Mouse (Mus musculus) E14TG2a.4 (cell line): ENCODE results near the gene Mboat2.
A peak's percentile ranks its signal among the peaks of the same experiment; 100 is the strongest.

Source experiments
- H3K27me3 ChIP-seq: 2 replicates; pipeline ENCODE4 v1.6.1; 2014; ENCODE audit warnings: low read length, control low read depth; ENCODE audit not compliant: insufficient read depth
- H3K36me3 ChIP-seq: 2 replicates; pipeline ENCODE4 v1.6.1; 2014; ENCODE audit warnings: low read length, control low read depth; ENCODE audit not compliant: insufficient read depth
- H3K4me1 ChIP-seq: replicated peaks from 2 replicates; pipeline ENCODE4 v1.6.1; 2014; ENCODE audit warnings: low read depth, low read length, control low read depth
- H3K4me3 ChIP-seq: replicated peaks from 2 replicates; pipeline ENCODE4 v1.5.1; 2014; ENCODE audit warnings: mild to moderate bottlenecking, low read length
- H3K9me3 ChIP-seq: 2 replicates; pipeline ENCODE4 v1.6.1; 2014; ENCODE audit warnings: low read length, control low read depth
- CTCF ChIP-seq: conservative IDR thresholded peaks from 2 replicates; pipeline ENCODE4 v1.5.1; 2014; ENCODE audit warnings: low read length
- NANOG ChIP-seq: IDR thresholded peaks from 2 replicates; pipeline ENCODE4 v1.6.1; 2014; ENCODE audit warnings: borderline replicate concordance, low read length, mixed read lengths
- POU5F1 ChIP-seq: IDR thresholded peaks from 2 replicates; pipeline ENCODE4 v1.6.1; 2014; ENCODE audit warnings: low read length, borderline replicate concordance

Mboat2 gene

DNA sequence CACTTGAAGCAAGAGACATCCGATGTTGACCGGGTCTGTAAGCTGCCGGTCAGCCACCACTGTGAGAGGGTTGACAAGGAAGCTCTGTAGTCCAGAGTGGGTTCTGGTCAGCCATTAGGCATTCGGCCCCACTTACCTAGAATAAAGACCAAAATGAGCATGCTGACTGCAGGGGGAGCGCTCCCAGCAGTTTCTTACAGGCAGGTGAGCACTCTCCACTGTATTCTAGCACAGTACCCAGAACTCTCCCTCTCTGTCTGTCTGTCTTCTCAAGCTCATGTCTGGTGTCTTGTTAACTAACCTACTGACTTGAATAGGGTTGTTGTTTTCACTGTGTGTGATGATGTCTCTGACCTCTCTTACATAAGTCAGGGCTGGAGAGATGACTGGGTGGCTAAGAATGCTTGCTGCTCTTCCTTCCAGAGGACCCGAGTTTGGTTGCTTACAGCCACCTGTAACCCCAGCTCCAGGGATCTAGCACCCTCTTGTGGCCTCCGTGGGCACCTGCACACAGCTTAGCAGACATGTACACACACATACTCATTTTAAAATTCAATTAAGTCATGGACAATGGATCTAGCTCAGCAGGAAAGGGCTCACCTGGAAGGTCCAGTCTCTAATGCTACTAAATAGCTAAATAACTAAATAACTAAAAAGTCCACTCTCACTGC lies 119.8 kb downstream of the Mboat2 start:
- TF ChIP-seq POU5F1 = no peak
- peak; percentile 93 for TF ChIP-seq CTCF
- Histone ChIP-seq H3K36me3 (peaks cover 27% of the 10 kb centered on the region), H3K27me3 (no peaks in the 10 kb centered on the region), H3K4me1 (peaks cover 10% of the 10 kb centered on the region), H3K9me3 (no peaks in the 10 kb centered on the region), H3K4me3 (no peak overlapping the region)

DNA sequence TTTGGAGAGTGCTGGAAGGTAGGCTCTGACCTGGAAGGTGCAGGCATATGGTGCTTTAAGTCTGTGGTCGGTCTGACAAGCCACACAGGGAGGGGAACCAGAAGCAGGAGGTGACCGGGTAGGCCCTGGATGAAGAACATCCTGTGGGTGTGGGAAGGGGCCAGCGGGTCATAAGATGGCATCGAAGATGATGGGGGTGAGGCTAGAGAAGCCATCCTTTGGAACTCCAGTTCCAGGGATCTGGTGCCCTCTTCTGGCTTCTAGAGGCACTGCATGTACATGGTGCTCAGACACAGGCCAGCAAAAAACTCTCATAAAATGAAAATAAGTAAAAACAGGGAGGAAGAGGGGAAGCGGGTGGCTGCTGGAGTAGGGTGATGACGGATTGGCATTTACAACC lies 121.5 kb downstream of the Mboat2 start:
- H3K9me3 ChIP-seq = no peaks in the 10 kb centered on the region
- peaks cover 10% of the 10 kb centered on the region for H3K4me1 ChIP-seq
- no peak overlapping the region for H3K4me3 ChIP-seq
- peaks cover 22% of the 10 kb centered on the region for H3K36me3 ChIP-seq
- TF ChIP-seq NANOG = no peak
- TF ChIP-seq CTCF = peak; percentile 43
- no peaks in the 10 kb centered on the region for H3K27me3 ChIP-seq

DNA sequence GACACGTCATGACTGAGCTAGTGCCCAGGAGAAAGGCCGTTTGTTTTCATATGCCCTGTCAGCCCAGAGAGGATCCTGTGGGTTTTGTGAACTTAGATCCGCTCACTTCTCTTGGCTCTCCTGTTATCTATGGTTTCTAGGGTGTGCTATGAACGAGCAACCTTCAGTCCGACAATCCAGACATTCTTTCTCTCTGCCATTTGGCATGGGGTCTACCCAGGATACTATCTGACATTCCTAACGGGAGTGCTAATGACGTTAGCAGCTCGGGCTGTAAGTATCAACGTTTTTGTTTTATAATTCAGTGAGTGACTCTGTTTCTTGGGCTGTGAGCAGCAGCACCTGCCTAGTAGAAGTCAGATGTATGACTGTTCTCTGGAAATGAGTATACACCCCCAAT lies 124.5 kb downstream of the Mboat2 start:
- TF ChIP-seq NANOG = no peak
- no peak for TF ChIP-seq CTCF
- TF ChIP-seq POU5F1 = no peak
- peaks cover 1% of the 10 kb centered on the region for H3K4me1 ChIP-seq
- H3K36me3 ChIP-seq = peaks cover 23% of the 10 kb centered on the region
- no peaks in the 10 kb centered on the region for H3K9me3 ChIP-seq
- no peaks in the 10 kb centered on the region for H3K27me3 ChIP-seq
- no peak overlapping the region for H3K4me3 ChIP-seq

GRCm38 (mm10) chr12:24958526-24958925 lies 127.8 kb downstream of the Mboat2 start:
- TF ChIP-seq NANOG (no peak), CTCF (no peak), POU5F1 (no peak)
- Histone ChIP-seq H3K27me3 (no peaks in the 10 kb centered on the region), H3K9me3 (no peaks in the 10 kb centered on the region), H3K4me3 (no peak overlapping the region), H3K36me3 (peaks cover 23% of the 10 kb centered on the region), H3K4me1 (peaks cover 15% of the 10 kb centered on the region)

GRCm38 (mm10) chr12:24961821-24962220 lies 131.1 kb downstream of the Mboat2 start:
- Histone ChIP-seq H3K27me3 (no peaks in the 10 kb centered on the region), H3K4me3 (no peak overlapping the region), H3K4me1 (peaks cover 19% of the 10 kb centered on the region), H3K9me3 (no peaks in the 10 kb centered on the region), H3K36me3 (peaks cover 12% of the 10 kb centered on the region)
- no peak for TF ChIP-seq CTCF
- no peak for TF ChIP-seq POU5F1
- no peak for TF ChIP-seq NANOG

GRCm38 (mm10) chr12:24962362-24962967 lies 131.8 kb downstream of the Mboat2 start:
- Histone ChIP-seq H3K9me3 (no peaks in the 10 kb centered on the region), H3K27me3 (no peaks in the 10 kb centered on the region), H3K4me1 (peaks cover 19% of the 10 kb centered on the region), H3K4me3 (no peak overlapping the region), H3K36me3 (peaks cover 8% of the 10 kb centered on the region)
- no peak for TF ChIP-seq NANOG
- no peak for TF ChIP-seq POU5F1
- TF ChIP-seq CTCF = no peak

DNA sequence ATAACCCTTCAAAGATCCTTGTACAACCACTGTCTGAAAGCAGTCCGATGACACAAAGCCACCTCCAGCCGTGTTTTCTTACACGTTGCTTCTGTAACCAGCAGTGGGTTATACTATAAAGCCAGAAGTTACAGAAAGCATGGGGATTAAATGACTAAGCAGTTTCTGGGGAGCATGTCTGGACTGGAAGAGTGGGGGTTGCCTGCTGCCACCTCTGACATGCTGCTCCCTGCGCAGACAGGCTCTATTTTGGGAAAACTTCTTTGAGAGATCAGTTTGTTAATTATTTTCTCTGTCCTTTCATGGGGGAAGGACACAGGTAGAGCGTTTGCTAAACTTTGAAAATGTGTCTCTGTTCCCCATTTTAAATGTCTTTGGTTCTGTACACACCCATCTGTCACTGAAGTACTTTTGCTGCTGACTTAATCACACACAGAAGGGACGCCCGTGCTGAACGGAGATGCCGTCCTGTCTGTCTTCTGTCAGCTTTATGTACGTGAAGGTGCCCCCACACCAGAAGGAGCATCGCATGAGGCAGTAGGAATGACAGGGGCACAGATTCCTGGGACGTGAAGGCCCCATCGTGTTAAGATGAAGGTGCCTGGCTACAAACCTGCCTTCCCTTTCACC lies 132.8 kb downstream of the Mboat2 start:
- no peaks in the 10 kb centered on the region for H3K9me3 ChIP-seq
- H3K36me3 ChIP-seq = peaks cover 8% of the 10 kb centered on the region
- peaks cover 19% of the 10 kb centered on the region for H3K4me1 ChIP-seq
- TF ChIP-seq POU5F1 (no peak), CTCF (no peak), NANOG (no peak)
- no peak overlapping the region for H3K4me3 ChIP-seq
- H3K27me3 ChIP-seq = no peaks in the 10 kb centered on the region

DNA sequence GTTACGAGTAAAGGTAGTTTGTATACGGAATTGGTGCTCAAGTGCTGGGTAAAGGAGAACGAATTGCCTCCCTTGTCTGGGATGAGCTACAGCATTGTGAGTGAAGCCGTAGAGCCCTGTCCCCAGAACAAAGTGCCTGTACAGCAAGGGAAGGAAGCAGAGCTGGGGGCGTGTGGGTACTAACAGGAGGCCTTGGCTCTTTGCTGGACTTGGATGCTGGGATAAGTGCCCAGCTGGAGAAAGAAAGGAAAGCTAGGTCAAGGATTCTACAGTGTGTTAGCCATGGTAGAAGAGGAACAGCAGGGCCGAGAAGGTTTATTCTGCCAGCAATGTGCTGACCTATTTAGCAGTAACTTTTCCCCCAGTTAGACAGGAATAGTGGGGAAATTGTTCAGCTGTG lies 134.7 kb downstream of the Mboat2 start:
- Histone ChIP-seq H3K4me1 (peaks cover 19% of the 10 kb centered on the region), H3K4me3 (no peak overlapping the region), H3K27me3 (no peaks in the 10 kb centered on the region), H3K9me3 (no peaks in the 10 kb centered on the region), H3K36me3 (no peaks in the 10 kb centered on the region)
- no peak for TF ChIP-seq NANOG
- no peak for TF ChIP-seq POU5F1
- TF ChIP-seq CTCF = no peak

GRCm38 (mm10) chr12:24966046-24966445 lies 135.4 kb downstream of the Mboat2 start:
- TF ChIP-seq POU5F1 (no peak), CTCF (no peak), NANOG (no peak)
- Histone ChIP-seq H3K9me3 (no peaks in the 10 kb centered on the region), H3K36me3 (no peaks in the 10 kb centered on the region), H3K27me3 (no peaks in the 10 kb centered on the region), H3K4me3 (no peak overlapping the region), H3K4me1 (peaks cover 19% of the 10 kb centered on the region)
